Mouse (Mus musculus) testis, adult 2 months (tissue): ENCODE results near the gene Galnt14.

Experiments
- CTCF ChIP-seq: fragments of 200-500 bp; IDR thresholded peaks from 2 replicates; pipeline ENCODE4 v1.5.1; 2012; ENCODE audit warnings: low read depth, mild to moderate bottlenecking, inconsistent platforms, low read length, moderate library complexity; ENCODE audit not compliant: control insufficient read depth, insufficient read depth, insufficient replicate concordance
- POLR2A ChIP-seq: fragments of 200-500 bp; IDR thresholded peaks from 2 replicates; pipeline ENCODE4 v1.6.1; 2012; ENCODE audit warnings: low read depth, mild to moderate bottlenecking, inconsistent platforms, low read length, moderate library complexity; ENCODE audit not compliant: control insufficient read depth

GRCm38 (mm10) chr17:73710042-73710911 is at the start of gene Galnt14:
- TF ChIP-seq CTCF (no peak), POLR2A (no peak)
